18 mouse cellular contexts compared by ENCODE assay signal in genomic region chr17:17499278-17499677, GRCm38 (mm10).
DNase-seq lines count a peak whose midpoint lies in the region; ATAC-seq and TF ChIP-seq lines count a peak whose summit lies in the region.
"Had no signal": no experiment of that assay in that cellular context is flagged by ENCODE, and none has a peak within 500 bp of the region (broad histone marks: within the 10 kb centered on the region; RNA-seq: fewer than 3 reads in every experiment).

No protein-coding gene starts in this region.

- TF ChIP-seq CTCF in layer of hippocampus, adult 2 months (conservative IDR thresholded peaks at IDR 0.05) = no peak

- H3K4me1 ChIP-seq in limb, embryonic 10.5 days = peaks cover 23% of the 10 kb centered on the region
- H3K4me1 ChIP-seq: midbrain, embryonic 12.5 days had no signal

- H3K27me3 ChIP-seq in limb, embryonic 10.5 days (ENCODE audit: low read depth, poor library complexity, severe bottlenecking) = no peaks in the 10 kb centered on the region
- H3K27me3 ChIP-seq: CH12.LX; heart, embryonic 13.5 days; midbrain, embryonic 12.5 days had no signal

- DNase-seq in frontal cortex, postnatal 14 days (ENCODE audit: low spot score in 2 of 2) = no peak
- no peak for DNase-seq in layer of hippocampus, adult 2 months (ENCODE audit: low spot score in 2 of 2)
- no peak for DNase-seq in layer of hippocampus, postnatal 10 days (ENCODE audit: low spot score in 2 of 2)
- peak; percentile 63 for DNase-seq in brain, adult 2 months (ENCODE audit: low read depth, low spot score)
- no peak for DNase-seq in limb, embryonic 10.5 days (ENCODE audit: low spot score)
- no peak for DNase-seq in adrenal gland, adult 2 months
- no peak for DNase-seq in right cerebral cortex, postnatal 25 days
- DNase-seq: cerebellum, adult 2 months; gastrocnemius, adult 2 months; heart, adult 11 months; kidney, postnatal 25 days; lung, adult 2 months; thymus, postnatal 4 days had no signal

- H3K36me3 ChIP-seq in limb, embryonic 10.5 days = peaks cover 13% of the 10 kb centered on the region
- H3K36me3 ChIP-seq: heart, embryonic 13.5 days; midbrain, embryonic 12.5 days had no signal

- ATAC-seq in frontal cortex, adult (ENCODE audit: low TSS enrichment) = peak; percentile 77

- WGBS in limb, embryonic 10.5 days = 74% methylated on average over 3 of the region's 3 CpGs

- no peaks in the 10 kb centered on the region for H3K9me3 ChIP-seq in limb, embryonic 10.5 days (replicated peaks)
- H3K9me3 ChIP-seq: heart, embryonic 13.5 days; midbrain, embryonic 12.5 days had no signal

- H3K27ac ChIP-seq in layer of hippocampus, adult 2 months = peak overlapping the region; percentile 49
- peak overlapping the region; percentile 75 for H3K27ac ChIP-seq in limb, embryonic 10.5 days
- H3K27ac ChIP-seq: gastrocnemius, adult 2 months; heart, embryonic 13.5 days; macrophage; midbrain, embryonic 12.5 days had no signal

- H3K4me3 ChIP-seq in layer of hippocampus, adult 2 months = no peak overlapping the region
- no peak overlapping the region for H3K4me3 ChIP-seq in limb, embryonic 10.5 days
- H3K4me3 ChIP-seq: gastrocnemius, adult 2 months; heart, embryonic 13.5 days; midbrain, embryonic 12.5 days had no signal
